In the genomic region with DNA sequence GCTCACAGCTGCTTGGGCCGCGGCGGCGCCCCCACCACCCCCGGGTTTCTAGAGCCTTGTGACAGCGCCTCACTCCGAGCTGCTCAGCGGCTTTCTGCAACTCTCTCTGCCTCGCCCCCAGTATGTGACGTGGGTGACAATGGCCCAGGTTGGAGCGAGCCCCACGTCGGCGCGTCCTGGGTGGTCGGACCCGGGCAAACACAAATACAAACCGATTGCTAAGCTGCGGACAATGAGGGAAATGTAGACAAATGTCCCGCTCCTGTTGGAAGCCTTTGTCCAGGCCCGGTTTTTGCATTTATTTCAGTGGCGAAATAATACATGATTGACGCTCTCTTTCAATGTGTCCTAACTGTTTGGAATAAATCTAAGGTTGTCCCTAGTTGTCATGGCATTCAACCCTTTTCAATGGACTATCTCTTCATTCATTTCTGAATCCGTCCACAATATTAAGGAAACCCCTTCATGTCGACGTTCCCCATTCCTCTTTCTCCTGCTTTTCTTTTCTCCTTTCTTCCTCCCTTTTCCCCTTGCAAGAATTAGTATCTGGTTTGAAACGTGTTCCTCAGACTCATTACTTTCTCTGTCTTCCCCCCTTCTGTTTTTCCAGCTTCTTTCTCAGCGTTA, we compare ENCODE assay signal across 13 mouse cellular contexts. TPM values are rescaled to one million over a fixed set of nuclear protein-coding genes. Genes with fewer than 3 reads are reported as not detected.
DNase-seq lines count a peak whose midpoint lies in the region; ATAC-seq and TF ChIP-seq lines count a peak whose summit lies in the region.
"Had no signal": no experiment of that assay in that cellular context is flagged by ENCODE, and none has a peak within 500 bp of the region (broad histone marks: within the 10 kb centered on the region; RNA-seq: fewer than 3 reads in every experiment).

No protein-coding gene starts in this region.

- H3K4me1 ChIP-seq in ES-Bruce4 (ENCODE audit: control insufficient read depth, insufficient read depth, low read length) = no peaks in the 10 kb centered on the region
- no peaks in the 10 kb centered on the region; the same call in 1 of the 2 replicates for H3K4me1 ChIP-seq in forebrain, postnatal 0 days (ENCODE audit: insufficient read depth)
- peaks cover 38% of the 10 kb centered on the region for H3K4me1 ChIP-seq in midbrain, embryonic 12.5 days

- no peak overlapping the region for H3K4me2 ChIP-seq in forebrain, postnatal 0 days (ENCODE audit: low read depth)
- peak overlapping the region; percentile 35 for H3K4me2 ChIP-seq in midbrain, embryonic 12.5 days (replicated peaks)
- H3K4me2 ChIP-seq: limb, embryonic 13.5 days had no signal

- intact Hi-C loops in left cerebral cortex, adult 2 months (cut with DNase I) = loop anchor here (5.0 kb wide), 2 partner anchors 174 to 844 kb away; a partner anchor contains a TSS

- peak; percentile 69 for ATAC-seq in forebrain, postnatal 0 days
- peak; percentile 84 for ATAC-seq in midbrain, embryonic 12.5 days (ENCODE audit: low FRiP score, low read depth)

- no peak overlapping the region for H3K27ac ChIP-seq in ES-Bruce4 (ENCODE audit: insufficient read depth, low read length)
- no peak overlapping the region for H3K27ac ChIP-seq in forebrain, postnatal 0 days (ENCODE audit: low read depth, low read length)
- H3K27ac ChIP-seq in midbrain, embryonic 12.5 days (replicated peaks) = peak overlapping the region; percentile 54; the same call in 1 of the 2 replicates
- no peak overlapping the region for H3K27ac ChIP-seq in left cerebral cortex, adult 2 months
- H3K27ac ChIP-seq: embryonic facial prominence, embryonic 13.5 days; kidney, postnatal 0 days; limb, embryonic 13.5 days had no signal

- 3% methylated on average over 28 of the region's 28 CpGs for WGBS in forebrain, postnatal 0 days
- under 1% methylated on average over 28 of the region's 28 CpGs for WGBS in midbrain, embryonic 12.5 days

- H3K4me3 ChIP-seq in ES-Bruce4 (ENCODE audit: low read depth, low read length) = 0 out of 2 replicates have a peak overlapping the region, but pooled peaks have one; percentile 2
- H3K4me3 ChIP-seq in forebrain, postnatal 0 days (ENCODE audit: low read depth, low read length) = no peak overlapping the region
- 0 out of 2 replicates have a peak overlapping the region, but pooled peaks have one; percentile 22 for H3K4me3 ChIP-seq in midbrain, embryonic 12.5 days
- no peak overlapping the region for H3K4me3 ChIP-seq in left cerebral cortex, adult 2 months
- H3K4me3 ChIP-seq: embryonic facial prominence, embryonic 13.5 days had no signal

- TF ChIP-seq POLR2A in ES-Bruce4 (IDR thresholded peaks at IDR 0.05; ENCODE audit: insufficient read depth, low read length) = no peak

- no peak for TF ChIP-seq EP300 in ES-Bruce4 (IDR thresholded peaks at IDR 0.05; ENCODE audit: insufficient read depth, low read depth, low read length)

- no peak for TF ChIP-seq CTCF in ES-Bruce4 (IDR thresholded peaks at IDR 0.05; ENCODE audit: low read depth, low read length)
- no peak for TF ChIP-seq CTCF in forebrain, postnatal 0 days (IDR thresholded peaks at IDR 0.05; ENCODE audit: low read depth)
- no peak for TF ChIP-seq CTCF in left cerebral cortex, adult 2 months (IDR thresholded peaks at IDR 0.05)

- no peaks in the 10 kb centered on the region for H3K9me3 ChIP-seq in ES-Bruce4 (replicated peaks; ENCODE audit: control insufficient read depth, insufficient read depth, low read length, poor library complexity, severe bottlenecking)
- no peaks in the 10 kb centered on the region for H3K9me3 ChIP-seq in forebrain, postnatal 0 days (ENCODE audit: low read length)
- no peaks in the 10 kb centered on the region for H3K9me3 ChIP-seq in midbrain, embryonic 12.5 days
- H3K9me3 ChIP-seq: embryonic facial prominence, embryonic 13.5 days; limb, embryonic 13.5 days had no signal

- H3K9ac ChIP-seq in ES-Bruce4 (ENCODE audit: low read depth, poor library complexity, severe bottlenecking) = no peak overlapping the region
- no peak overlapping the region for H3K9ac ChIP-seq in forebrain, postnatal 0 days
- no peak overlapping the region for H3K9ac ChIP-seq in midbrain, embryonic 12.5 days (replicated peaks)
- H3K9ac ChIP-seq: embryonic facial prominence, embryonic 13.5 days; limb, embryonic 13.5 days had no signal

- no peaks in the 10 kb centered on the region for H3K36me3 ChIP-seq in ES-Bruce4 (ENCODE audit: control insufficient read depth, insufficient read depth, low read length, poor library complexity, severe bottlenecking)
- H3K36me3 ChIP-seq in forebrain, postnatal 0 days (ENCODE audit: insufficient read depth) = no peaks in the 10 kb centered on the region
- H3K36me3 ChIP-seq in midbrain, embryonic 12.5 days = no peaks in the 10 kb centered on the region
- H3K36me3 ChIP-seq: embryonic facial prominence, embryonic 13.5 days; limb, embryonic 13.5 days had no signal

- DNase-seq in R1 (ENCODE audit: low read depth, low spot score) = peak; percentile 27
- DNase-seq in forebrain, postnatal 0 days = peak; percentile 32
- DNase-seq in kidney, adult 18-20 months = no peak
- DNase-seq in frontal cortex, postnatal 10 days (ENCODE audit: low spot score in 2 of 2) = no peak
- DNase-seq in left cerebral cortex, adult 2 months (ENCODE audit: extremely low spot score in 1 of 2, low spot score in 2 of 2) = no peak
- DNase-seq in left cerebral cortex, adult 18-20 months (ENCODE audit: low spot score in 2 of 2) = no peak
- DNase-seq: lung, postnatal 4 days had no signal

- H3K27me3 ChIP-seq in ES-Bruce4 (ENCODE audit: control insufficient read depth, insufficient read depth, low read length, poor library complexity, severe bottlenecking) = peaks cover 58% of the 10 kb centered on the region
- peaks cover 83% of the 10 kb centered on the region for H3K27me3 ChIP-seq in forebrain, postnatal 0 days (ENCODE audit: insufficient read depth, low read length)
- peaks cover 97% of the 10 kb centered on the region for H3K27me3 ChIP-seq in midbrain, embryonic 12.5 days

RNA-seq across cellular contexts. Expression of a gene that starts 5.9 kb away (rescaled TPM):
- not detected in 2 replicates for polyA plus RNA-seq in ES-Bruce4 (2011; ENCODE audit: insufficient read depth, insufficient read length, low read depth, missing spikeins)
- 7.1 and 7.9 TPM in 2 replicates for total RNA-seq in forebrain, postnatal 0 days (2014; rRNA removed)
- 3.4 and 6.0 TPM in 2 replicates for polyA plus RNA-seq in forebrain, postnatal 0 days (2015; fragmentation: Nextera tagmentation; extraction: Ambion mirVana)
- polyA plus RNA-seq in midbrain, embryonic 12.5 days (2016; fragmentation: Nextera tagmentation; extraction: Ambion mirVana) = 9.3 and 14.2 TPM in 2 replicates
- 1 to 10 TPM; 4.1 to 4.5 TPM for total RNA-seq in left cerebral cortex, adult 2 months (2021)
- total RNA-seq in left cerebral cortex, adult 18-20 months (2021) = 1 to 10 TPM; 4.2 to 4.5 TPM
- polyA plus RNA-seq: embryonic facial prominence, embryonic 13.5 days; kidney, postnatal 0 days; limb, embryonic 13.5 days; testis, adult 2 months had no signal

Comparison
In these comparisons a context has a peak if more than half of its experiments do, and no peak if none do; other contexts are left out.
1. H3K4me3 ChIP-seq: peak in ES-Bruce4 (single experiment) and midbrain, embryonic 12.5 days (single experiment); none in forebrain, postnatal 0 days (single experiment) and left cerebral cortex, adult 2 months (single experiment).
2. DNase-seq: peak in R1 (single experiment) and forebrain, postnatal 0 days (single experiment); none in kidney, adult 18-20 months (single experiment), frontal cortex, postnatal 10 days (0 of 2), left cerebral cortex, adult 2 months (0 of 2) and left cerebral cortex, adult 18-20 months (0 of 2).